Mouse (Mus musculus): ENCODE results near the gene Myrf. TPM values are rescaled to one million over a fixed set of nuclear protein-coding genes. Genes with fewer than 3 reads are reported as not detected.

Myrf gene
- polyA plus RNA-seq, 1 experiment from 2014 or later: 5.0 TPM

DNA sequence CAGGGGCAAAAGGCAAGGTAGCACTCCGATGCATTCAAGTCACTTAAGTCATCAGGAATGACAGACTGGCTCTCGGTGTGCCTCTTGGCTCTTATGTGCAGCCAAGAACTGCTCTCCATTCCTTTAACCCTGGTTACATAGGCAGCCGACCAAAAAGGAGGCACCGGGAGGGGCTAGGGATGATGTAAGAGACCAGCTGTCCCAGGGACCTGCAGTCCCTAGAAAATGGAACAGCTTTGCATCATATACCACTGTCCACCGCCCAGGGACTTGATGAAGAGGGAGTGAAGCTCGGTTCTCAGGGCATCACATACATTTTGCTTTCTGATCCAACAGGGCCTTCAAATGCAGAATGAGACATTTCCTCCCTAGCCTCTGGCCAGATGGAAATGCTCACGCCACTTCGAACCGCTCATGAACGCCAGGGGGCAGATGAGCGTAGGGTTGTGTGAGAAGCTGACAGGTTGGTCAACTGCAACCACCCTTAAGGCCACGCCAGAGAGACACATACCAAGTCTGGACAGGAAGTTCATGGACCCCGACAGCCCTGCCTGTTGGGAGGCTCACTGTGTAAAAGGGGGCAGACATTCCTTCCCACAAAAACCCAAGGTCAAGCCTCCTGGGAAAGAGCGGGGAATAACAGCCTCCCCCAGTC lies 25.8 kb upstream of the Myrf start:
- H3K4me3 ChIP-seq (ENCODE audit: low read depth, low read length): no peak overlapping the region
- no peak overlapping the region for H3K9ac ChIP-seq (replicated peaks; ENCODE audit: low read depth)
- 7% methylated on average over 14 of the region's 14 CpGs for WGBS
- H3K4me2 ChIP-seq (replicated peaks; ENCODE audit: low read depth, low read length): no peak overlapping the region
- TF ChIP-seq CTCF (IDR thresholded peaks at IDR 0.05) (peak; percentile 96), EP300 (IDR thresholded peaks at IDR 0.05) (peak; percentile 49; the same call in 1 of the 2 replicates)
- no peaks in the 10 kb centered on the region for H3K36me3 ChIP-seq (ENCODE audit: insufficient read depth, low read length)
- H3K27me3 ChIP-seq (replicated peaks; ENCODE audit: insufficient read depth, low read length): no peaks in the 10 kb centered on the region
- H3K4me1 ChIP-seq (ENCODE audit: insufficient read depth, low read depth, low read length): peaks cover 5% of the 10 kb centered on the region; the same call in 1 of the 2 replicates
- H3K27ac ChIP-seq (ENCODE audit: low read length): peak overlapping the region; percentile 60
- peak; percentile 89 for ATAC-seq
- H3K9me3 ChIP-seq (ENCODE audit: low read length): no peaks in the 10 kb centered on the region
- peak; percentile 91 for DNase-seq (ENCODE audit: low spot score)

DNA sequence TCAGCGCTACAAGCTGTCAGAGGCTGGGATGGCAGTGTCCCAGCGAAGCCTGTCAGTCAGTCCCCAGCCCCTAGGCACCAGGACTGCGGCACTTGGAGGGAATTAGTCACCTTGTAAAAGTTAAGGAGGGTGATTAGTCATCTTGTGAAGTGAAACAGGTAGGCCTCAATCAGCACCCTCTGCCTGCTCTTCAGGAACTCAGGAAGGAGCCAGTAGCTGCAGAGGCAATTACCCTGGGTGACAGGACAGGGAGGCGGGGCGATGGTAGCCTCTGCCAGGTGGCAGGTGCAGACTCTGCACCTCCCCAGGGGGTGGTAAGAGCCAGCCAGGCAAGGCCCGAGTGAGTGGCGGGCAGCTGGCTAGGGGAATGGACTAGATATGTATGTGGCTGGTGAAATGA lies 20.8 kb upstream of the Myrf start:
- H3K36me3 ChIP-seq (ENCODE audit: insufficient read depth, low read length): no peaks in the 10 kb centered on the region
- H3K4me3 ChIP-seq (ENCODE audit: low read depth, low read length): no peak overlapping the region
- H3K27me3 ChIP-seq (replicated peaks; ENCODE audit: insufficient read depth, low read length): no peaks in the 10 kb centered on the region
- no peak overlapping the region for H3K27ac ChIP-seq (ENCODE audit: low read length)
- H3K9ac ChIP-seq (replicated peaks; ENCODE audit: low read depth): no peak overlapping the region
- H3K4me2 ChIP-seq (replicated peaks; ENCODE audit: low read depth, low read length): no peak overlapping the region
- no peaks in the 10 kb centered on the region for H3K4me1 ChIP-seq (ENCODE audit: insufficient read depth, low read depth, low read length)
- peak; percentile 11; the same call in 1 of the 2 replicates for ATAC-seq
- no peak for TF ChIP-seq EP300 (IDR thresholded peaks at IDR 0.05)
- no peak for TF ChIP-seq CTCF (IDR thresholded peaks at IDR 0.05)
- WGBS: 77% methylated on average over 7 of the region's 7 CpGs
- H3K9me3 ChIP-seq (ENCODE audit: low read length): no peaks in the 10 kb centered on the region
- DNase-seq (ENCODE audit: low spot score): peak; percentile 57

DNA sequence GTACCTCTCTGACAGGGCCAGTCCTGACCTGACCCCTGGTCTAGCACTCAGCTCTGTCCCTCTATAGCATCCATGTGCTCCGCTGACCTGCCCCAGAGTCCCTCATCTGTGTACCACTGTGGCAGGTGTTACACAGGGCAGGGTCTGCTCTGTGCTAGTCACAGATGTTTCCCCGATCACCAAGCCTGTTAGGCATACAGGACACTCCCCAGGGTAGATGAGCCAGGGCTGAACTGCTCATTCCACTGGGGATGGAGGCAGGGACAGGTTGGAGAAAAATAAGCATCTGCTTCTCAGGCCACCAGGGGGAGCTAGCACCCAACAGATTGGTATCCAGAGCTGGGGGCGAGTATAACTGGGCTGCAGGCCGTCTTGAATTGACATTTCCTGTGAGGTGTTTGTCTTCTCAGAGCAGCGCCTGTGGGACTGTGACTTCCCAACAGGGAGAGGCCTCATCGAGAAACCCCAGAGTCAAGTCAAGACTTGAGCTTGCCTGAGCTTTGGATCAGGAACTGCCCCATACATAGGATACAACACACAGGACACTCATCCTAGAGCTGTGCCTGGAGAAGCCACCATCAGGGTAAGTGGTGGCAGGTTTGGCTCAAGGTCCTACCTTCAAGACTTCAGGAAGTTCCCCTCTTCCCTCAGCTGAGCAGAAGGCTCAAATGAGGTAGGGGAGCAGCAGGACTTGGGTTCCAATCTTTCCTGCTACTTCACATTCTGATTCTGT lies 17.9 kb upstream of the Myrf start:
- peak; percentile 90 for DNase-seq (ENCODE audit: low spot score)
- peak; percentile 72 for ATAC-seq
- TF ChIP-seq CTCF (IDR thresholded peaks at IDR 0.05): peak; percentile 97
- no peak for TF ChIP-seq EP300 (IDR thresholded peaks at IDR 0.05)
- no peak overlapping the region for H3K9ac ChIP-seq (replicated peaks; ENCODE audit: low read depth)
- no peak overlapping the region for H3K4me2 ChIP-seq (replicated peaks; ENCODE audit: low read depth, low read length)
- no peaks in the 10 kb centered on the region for H3K36me3 ChIP-seq (ENCODE audit: insufficient read depth, low read length)
- no peaks in the 10 kb centered on the region for H3K9me3 ChIP-seq (ENCODE audit: low read length)
- no peak overlapping the region for H3K4me3 ChIP-seq (ENCODE audit: low read depth, low read length)
- WGBS: 22% methylated on average over 6 of the region's 6 CpGs
- H3K27me3 ChIP-seq (replicated peaks; ENCODE audit: insufficient read depth, low read length): no peaks in the 10 kb centered on the region
- no peak overlapping the region for H3K27ac ChIP-seq (ENCODE audit: low read length)
- no peaks in the 10 kb centered on the region for H3K4me1 ChIP-seq (ENCODE audit: insufficient read depth, low read depth, low read length)

DNA sequence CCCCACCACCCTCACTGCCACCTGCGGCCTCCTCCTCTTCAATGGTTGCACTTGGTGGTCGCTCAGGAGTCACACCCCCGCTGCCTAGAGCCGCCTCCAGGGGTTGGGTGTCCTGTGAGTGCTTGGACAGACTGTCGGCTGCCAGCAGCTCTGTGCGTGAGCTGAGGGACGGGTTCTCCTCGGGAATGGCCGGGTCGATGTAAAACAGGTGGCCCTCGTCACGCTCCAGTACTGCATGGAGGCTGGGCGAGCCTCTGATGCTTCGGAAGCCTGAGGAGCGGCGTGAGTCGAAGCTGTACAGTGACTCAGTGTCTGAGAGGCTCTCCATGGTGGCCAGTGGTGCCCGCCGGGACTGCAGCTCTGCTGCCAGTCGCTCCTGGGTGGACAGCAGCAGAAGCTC lies 7.6 kb upstream of the Myrf start:
- WGBS: 40% methylated on average over 20 of the region's 20 CpGs
- H3K4me1 ChIP-seq (ENCODE audit: insufficient read depth, low read depth, low read length): 0 out of 2 replicates have a peak, but pooled peaks cover 5% of the 10 kb centered on the region
- H3K27ac ChIP-seq (ENCODE audit: low read length): no peak overlapping the region
- TF ChIP-seq EP300 (IDR thresholded peaks at IDR 0.05) (no peak), CTCF (IDR thresholded peaks at IDR 0.05) (no peak)
- no peaks in the 10 kb centered on the region for H3K36me3 ChIP-seq (ENCODE audit: insufficient read depth, low read length)
- H3K27me3 ChIP-seq (replicated peaks; ENCODE audit: insufficient read depth, low read length): no peaks in the 10 kb centered on the region
- ATAC-seq: peak; percentile 62
- peak; percentile 69 for DNase-seq (ENCODE audit: low spot score)
- H3K4me3 ChIP-seq (ENCODE audit: low read depth, low read length): no peak overlapping the region
- H3K9ac ChIP-seq (replicated peaks; ENCODE audit: low read depth): no peak overlapping the region
- no peak overlapping the region for H3K4me2 ChIP-seq (replicated peaks; ENCODE audit: low read depth, low read length)
- no peaks in the 10 kb centered on the region for H3K9me3 ChIP-seq (ENCODE audit: low read length)

DNA sequence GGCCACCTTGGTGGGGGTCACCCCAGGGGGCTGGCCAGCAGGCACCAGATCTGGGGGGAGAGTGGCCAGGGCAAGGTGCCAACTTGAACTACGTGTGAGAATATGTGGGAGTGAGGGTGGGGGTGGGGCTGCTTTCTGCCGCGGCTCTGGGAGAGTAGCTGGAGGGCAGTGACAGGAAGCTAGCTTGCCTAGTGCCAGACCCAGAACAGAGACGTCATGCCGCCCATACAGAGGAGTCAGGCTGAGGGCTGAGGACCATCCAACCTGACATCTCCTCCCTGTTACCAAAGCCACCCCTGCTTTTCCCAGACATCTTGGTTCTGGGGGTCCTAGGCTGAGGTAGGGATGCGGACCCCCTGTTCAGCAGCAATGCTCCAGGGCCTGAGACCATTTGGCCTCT lies 6.6 kb upstream of the Myrf start:
- no peak overlapping the region for H3K4me3 ChIP-seq (ENCODE audit: low read depth, low read length)
- no peaks in the 10 kb centered on the region for H3K27me3 ChIP-seq (replicated peaks; ENCODE audit: insufficient read depth, low read length)
- 23% methylated on average over 5 of the region's 6 CpGs for WGBS
- no peak for TF ChIP-seq EP300 (IDR thresholded peaks at IDR 0.05)
- TF ChIP-seq CTCF (IDR thresholded peaks at IDR 0.05): no peak
- H3K27ac ChIP-seq (ENCODE audit: low read length): no peak overlapping the region
- no peaks in the 10 kb centered on the region for H3K9me3 ChIP-seq (ENCODE audit: low read length)
- ATAC-seq: peak; percentile 52; the same call in 1 of the 2 replicates
- no peak overlapping the region for H3K9ac ChIP-seq (replicated peaks; ENCODE audit: low read depth)
- H3K36me3 ChIP-seq (ENCODE audit: insufficient read depth, low read length): no peaks in the 10 kb centered on the region
- DNase-seq (ENCODE audit: low spot score): no peak
- 0 out of 2 replicates have a peak, but pooled peaks cover 5% of the 10 kb centered on the region for H3K4me1 ChIP-seq (ENCODE audit: insufficient read depth, low read depth, low read length)
- no peak overlapping the region for H3K4me2 ChIP-seq (replicated peaks; ENCODE audit: low read depth, low read length)

DNA sequence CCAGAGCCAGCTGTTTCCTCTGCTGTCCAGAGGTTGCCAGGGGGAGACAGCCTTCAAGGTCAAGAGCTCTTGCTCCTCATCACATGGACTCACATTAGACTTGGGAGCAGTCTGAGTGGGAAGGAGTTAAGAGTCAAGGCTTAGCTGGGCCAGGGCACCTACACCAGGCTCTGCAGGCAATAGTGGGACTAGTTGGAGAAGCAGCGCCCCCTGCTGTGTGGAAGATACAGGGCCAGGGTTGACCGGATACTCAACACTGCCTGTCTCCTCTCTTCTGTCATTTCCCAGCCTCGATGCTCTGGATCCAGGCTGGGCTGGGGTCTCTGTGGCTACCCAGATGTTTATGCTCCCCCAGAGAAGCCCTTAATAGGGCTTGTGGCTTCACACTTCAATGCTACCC lies 3.6 kb upstream of the Myrf start:
- H3K27me3 ChIP-seq (replicated peaks; ENCODE audit: insufficient read depth, low read length): 0 out of 2 replicates have a peak, but pooled peaks cover 4% of the 10 kb centered on the region
- no peak overlapping the region for H3K4me3 ChIP-seq (ENCODE audit: low read depth, low read length)
- no peak overlapping the region for H3K4me2 ChIP-seq (replicated peaks; ENCODE audit: low read depth, low read length)
- peak; percentile 77 for TF ChIP-seq CTCF (IDR thresholded peaks at IDR 0.05)
- no peak for TF ChIP-seq EP300 (IDR thresholded peaks at IDR 0.05)
- no peaks in the 10 kb centered on the region for H3K36me3 ChIP-seq (ENCODE audit: insufficient read depth, low read length)
- 11% methylated on average over 3 of the region's 3 CpGs for WGBS
- ATAC-seq (0 out of 2 replicates have a peak, but pooled peaks have one; percentile 24), DNase-seq (ENCODE audit: low spot score) (peak; percentile 60)
- H3K9me3 ChIP-seq (ENCODE audit: low read length): no peaks in the 10 kb centered on the region
- H3K27ac ChIP-seq (ENCODE audit: low read length): no peak overlapping the region
- 0 out of 2 replicates have a peak, but pooled peaks cover 5% of the 10 kb centered on the region for H3K4me1 ChIP-seq (ENCODE audit: insufficient read depth, low read depth, low read length)
- H3K9ac ChIP-seq (replicated peaks; ENCODE audit: low read depth): no peak overlapping the region
